Mouse (Mus musculus): ENCODE results near the gene Hspa5.
"Not testable (repeated sequence)": the region's sequence is repeated elsewhere in the genome, so short reads cannot be mapped to it uniquely, and the experiment has no call there.

The Hspa5 gene

DNA sequence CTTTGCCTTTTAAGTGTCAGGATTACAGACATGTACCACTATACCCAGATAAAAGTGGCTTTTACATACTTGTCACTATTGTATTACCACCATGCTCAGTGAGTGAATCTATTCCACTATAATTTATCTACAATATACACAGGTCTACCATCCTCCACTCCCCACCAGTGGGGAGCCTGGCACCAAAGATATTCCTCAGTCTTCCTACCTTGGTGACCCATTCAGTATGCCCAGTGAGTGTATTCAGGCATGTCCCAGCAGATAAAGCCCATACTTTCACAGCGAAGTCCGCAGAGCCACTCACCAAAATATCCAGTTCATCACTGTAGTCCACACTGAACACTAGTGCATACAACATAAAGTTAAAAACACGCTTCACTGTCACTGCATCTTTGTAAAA lies 39.0 kb downstream of the Hspa5 start:
- H3K27me3 ChIP-seq (ENCODE audit: control insufficient read depth, insufficient read depth, low read length, poor library complexity, severe bottlenecking), result no peaks in the 10 kb centered on the region
- H3K36me3 ChIP-seq (ENCODE audit: control insufficient read depth, insufficient read depth, low read length, poor library complexity, severe bottlenecking), result peaks cover 13% of the 10 kb centered on the region
- no peak for DNase-seq (ENCODE audit: low read depth, low spot score)

DNA sequence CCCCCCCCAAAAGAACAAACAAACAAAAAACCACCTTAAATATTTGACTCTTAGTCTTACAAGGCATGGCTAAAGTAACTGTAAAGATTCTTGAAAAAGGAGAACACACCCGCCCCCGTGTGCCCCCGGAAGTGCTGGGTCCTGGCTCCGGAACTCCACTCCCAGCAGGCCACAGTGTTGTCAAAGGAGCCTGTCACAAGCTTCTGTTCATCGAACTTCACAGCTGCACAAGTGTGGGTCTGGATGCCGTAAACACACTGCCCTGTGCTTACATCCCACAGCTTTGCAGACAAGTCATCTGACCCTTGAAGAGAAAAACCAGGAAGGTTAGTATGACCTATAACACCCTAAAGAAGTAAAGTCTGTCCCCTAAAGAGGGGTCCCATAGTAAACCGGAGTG lies 40.9 kb downstream of the Hspa5 start:
- H3K27me3 ChIP-seq (ENCODE audit: control insufficient read depth, insufficient read depth, low read length, poor library complexity, severe bottlenecking), result no peaks in the 10 kb centered on the region
- DNase-seq (ENCODE audit: low read depth, low spot score), result no peak
- H3K36me3 ChIP-seq (ENCODE audit: control insufficient read depth, insufficient read depth, low read length, poor library complexity, severe bottlenecking), result peaks cover 13% of the 10 kb centered on the region

GRCm38 (mm10) chr2:34815893-34816292 lies 44.1 kb downstream of the Hspa5 start:
- DNase-seq (ENCODE audit: low read depth, low spot score); H3K36me3 ChIP-seq (ENCODE audit: control insufficient read depth, insufficient read depth, low read length, poor library complexity, severe bottlenecking); H3K27me3 ChIP-seq (ENCODE audit: control insufficient read depth, insufficient read depth, low read length, poor library complexity, severe bottlenecking): not testable (repeated sequence)

DNA sequence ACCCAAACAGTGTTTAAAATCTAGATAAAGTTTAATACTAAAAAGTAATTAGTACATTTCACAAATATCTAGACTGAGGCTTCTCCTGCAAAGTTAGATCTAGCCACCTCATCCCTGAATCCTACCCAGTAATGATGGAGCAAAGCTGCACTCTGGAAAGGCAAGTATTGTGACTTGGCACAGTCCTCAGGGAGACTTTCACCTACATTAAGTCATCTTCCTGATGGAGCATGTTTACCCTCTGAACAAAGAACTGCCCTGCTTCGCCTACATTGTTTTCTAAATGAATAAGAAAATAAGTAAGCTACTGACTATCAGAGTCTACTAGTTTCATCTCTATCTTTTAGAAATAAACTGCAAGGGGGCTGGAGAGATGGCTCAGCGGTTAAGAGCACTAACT lies 46.7 kb downstream of the Hspa5 start:
- Histone ChIP-seq H3K36me3 (ENCODE audit: control insufficient read depth, insufficient read depth, low read length, poor library complexity, severe bottlenecking) (peaks cover 5% of the 10 kb centered on the region; the same call in 1 of the 2 replicates), H3K27me3 (ENCODE audit: control insufficient read depth, insufficient read depth, low read length, poor library complexity, severe bottlenecking) (no peaks in the 10 kb centered on the region)
- DNase-seq (ENCODE audit: low read depth, low spot score), result no peak

DNA sequence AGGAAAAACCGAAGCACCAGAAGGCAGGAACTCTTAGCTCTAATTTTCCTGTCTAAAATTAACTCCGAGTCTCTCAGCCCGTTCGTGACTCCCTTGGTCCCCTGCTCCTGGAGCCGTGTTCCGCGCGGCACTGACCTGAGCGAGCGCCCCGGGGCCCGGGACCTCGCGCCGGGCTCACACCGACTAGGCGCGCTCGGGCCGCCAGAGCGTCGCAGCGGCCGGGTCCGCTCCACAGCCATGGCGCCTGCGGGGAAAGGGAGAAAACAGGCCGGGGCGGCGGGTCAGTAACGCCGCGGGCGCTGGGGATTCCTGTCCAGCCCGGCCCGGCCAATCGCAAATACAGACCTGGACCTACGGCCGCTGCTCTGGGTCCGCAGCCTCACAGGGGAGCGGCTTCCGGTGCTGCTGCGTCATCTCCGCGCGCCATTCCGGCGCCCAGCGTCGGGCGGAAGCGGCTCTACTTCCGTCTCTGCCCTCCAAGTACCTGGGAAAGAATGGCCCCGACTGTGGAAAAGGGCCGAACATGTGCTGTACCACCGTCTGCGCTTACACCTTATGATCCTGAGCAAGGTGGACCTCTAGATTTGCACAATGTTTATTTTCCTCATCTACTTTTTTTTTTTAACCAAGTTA lies 54.2 kb downstream of the Hspa5 start, which contains the start of gene Fbxw2:
Fbxw2 (minus strand) TSS at position 485 of the 633 bp plus-strand sequence.
- H3K27me3 ChIP-seq (ENCODE audit: control insufficient read depth, insufficient read depth, low read length, poor library complexity, severe bottlenecking), result no peaks in the 10 kb centered on the region
- H3K36me3 ChIP-seq (ENCODE audit: control insufficient read depth, insufficient read depth, low read length, poor library complexity, severe bottlenecking), result no peaks in the 10 kb centered on the region; the same call in 1 of the 2 replicates
- peak; percentile 92 for DNase-seq (ENCODE audit: low read depth, low spot score)

DNA sequence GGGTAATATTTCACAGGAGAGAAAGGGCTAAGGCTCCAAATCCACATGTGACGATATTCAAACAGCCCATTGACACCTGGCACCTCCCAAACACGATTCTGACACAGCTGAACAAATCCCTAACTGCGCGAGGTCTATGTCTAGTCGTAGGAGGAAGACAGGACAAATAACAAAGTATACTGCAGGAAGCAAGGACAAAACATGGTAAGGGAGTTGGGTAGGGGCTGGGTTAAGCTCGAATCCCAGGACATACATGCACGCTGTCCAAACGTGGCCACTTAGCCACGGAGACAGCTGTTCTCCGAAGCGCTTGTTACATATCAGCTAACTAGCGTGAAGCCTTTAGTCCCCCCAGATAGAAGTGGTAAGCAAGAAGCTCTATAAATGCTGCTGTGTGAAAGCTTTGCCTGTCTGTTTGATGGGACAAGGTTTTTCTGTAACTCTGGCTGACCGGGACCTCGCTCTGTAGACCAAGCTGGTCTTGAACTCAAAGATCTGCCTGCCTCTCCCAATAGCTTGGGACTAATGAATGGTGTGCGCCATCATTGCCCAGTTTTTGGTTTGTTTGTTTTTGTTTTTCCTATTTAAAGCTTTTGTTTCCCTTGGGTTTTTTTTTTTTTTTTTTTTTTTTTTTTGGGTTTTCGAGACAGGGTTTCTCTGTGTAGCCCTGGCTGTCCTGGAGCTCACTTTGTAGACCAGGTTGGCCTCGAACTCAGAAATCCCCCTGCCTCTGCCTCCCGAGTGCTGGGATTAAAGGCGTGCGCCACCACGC lies 54.9 kb downstream of the Hspa5 start:
- Histone ChIP-seq H3K27me3 (ENCODE audit: control insufficient read depth, insufficient read depth, low read length, poor library complexity, severe bottlenecking) (no peaks in the 10 kb centered on the region), H3K36me3 (ENCODE audit: control insufficient read depth, insufficient read depth, low read length, poor library complexity, severe bottlenecking) (no peaks in the 10 kb centered on the region; the same call in 1 of the 2 replicates)
- DNase-seq (ENCODE audit: low read depth, low spot score), result no peak

Data from splenic B cell, adult 2 months (primary cell).